Mouse (Mus musculus): ENCODE data around the gene Timm13. TPM values are rescaled to one million over a fixed set of nuclear protein-coding genes. Genes with fewer than 3 reads are reported as not detected.

Gene Timm13
- polyA plus RNA-seq (2015; fragmentation: Nextera tagmentation; extraction: Ambion mirVana): 369 and 379 TPM in 2 replicates

GRCm38 (mm10) chr10:80900318-80901247, at the start of gene Timm13:
Timm13 (minus strand) TSS chr10:80900969.

GRCm38 (mm10) chr10:80929299-80930226, 28.8 kb upstream of the Timm13 start, which contains the start of gene Gadd45b:
Gadd45b (plus strand) TSS chr10:80930073.

GRCm38 (mm10) chr10:80917779-80918434, 17.1 kb upstream of the Timm13 start, which contains the start of gene Lmnb2:
Lmnb2 (minus strand) TSS chr10:80918245.

GRCm38 (mm10) chr10:80871581-80871980, 29.2 kb downstream of the Timm13 start, which contains the start of gene Tmprss9:
Tmprss9 (plus strand) TSS chr10:80871848.

GRCm38 (mm10) chr10:80854913-80855748, 45.6 kb downstream of the Timm13 start, which contains the start of the genes Lsm7 and Sppl2b:
Lsm7 (minus strand) TSS chr10:80855209.
Sppl2b (plus strand) TSS chr10:80855275.

Other genes starting within 250 kb of the Timm13 start
- 50.2 and 59.5 TPM in 2 replicates for gene Btbd2, start 243.9 kb downstream of the Timm13 start, polyA plus RNA-seq (2015; fragmentation: Nextera tagmentation; extraction: Ambion mirVana)
- 42.1 and 50.3 TPM in 2 replicates for gene Mknk2, start 222.9 kb downstream of the Timm13 start, polyA plus RNA-seq (2015; fragmentation: Nextera tagmentation; extraction: Ambion mirVana)
- 18.3 and 26.4 TPM in 2 replicates for gene Mob3a, start 199.0 kb downstream of the Timm13 start, polyA plus RNA-seq (2015; fragmentation: Nextera tagmentation; extraction: Ambion mirVana)
- gene Izumo4, start 198.8 kb downstream of the Timm13 start, polyA plus RNA-seq (2015; fragmentation: Nextera tagmentation; extraction: Ambion mirVana): 20.7 and 36.4 TPM in 2 replicates
- 42.5 and 53.7 TPM in 2 replicates for gene Ap3d1, start 158.7 kb downstream of the Timm13 start, polyA plus RNA-seq (2015; fragmentation: Nextera tagmentation; extraction: Ambion mirVana)
- 6.1 and 11.7 TPM in 2 replicates for gene Dot1l, start 145.8 kb downstream of the Timm13 start, polyA plus RNA-seq (2015; fragmentation: Nextera tagmentation; extraction: Ambion mirVana)
- 40.1 and 44.3 TPM in 2 replicates for gene Sf3a2, start 102.8 kb downstream of the Timm13 start, polyA plus RNA-seq (2015; fragmentation: Nextera tagmentation; extraction: Ambion mirVana)
- 108 and 114 TPM in 2 replicates for gene Plekhj1, start 102.3 kb downstream of the Timm13 start, polyA plus RNA-seq (2015; fragmentation: Nextera tagmentation; extraction: Ambion mirVana)
- gene Amh, start 95.7 kb downstream of the Timm13 start, polyA plus RNA-seq (2015; fragmentation: Nextera tagmentation; extraction: Ambion mirVana): 0.10 and 0.13 TPM in 2 replicates
- gene Jsrp1, start 87.5 kb downstream of the Timm13 start, polyA plus RNA-seq (2015; fragmentation: Nextera tagmentation; extraction: Ambion mirVana): 5.0 and 9.2 TPM in 2 replicates
- 1,421 and 1,451 TPM in 2 replicates for gene Oaz1, start 74.3 kb downstream of the Timm13 start, polyA plus RNA-seq (2015; fragmentation: Nextera tagmentation; extraction: Ambion mirVana)
- 0.48 and 0.68 TPM in 2 replicates for gene Lingo3, start 56.9 kb downstream of the Timm13 start, polyA plus RNA-seq (2015; fragmentation: Nextera tagmentation; extraction: Ambion mirVana)
- gene Lsm7, start 45.8 kb downstream of the Timm13 start, polyA plus RNA-seq (2015; fragmentation: Nextera tagmentation; extraction: Ambion mirVana): 278 and 372 TPM in 2 replicates
- 18.2 and 30.1 TPM in 2 replicates for gene Sppl2b, start 45.7 kb downstream of the Timm13 start, polyA plus RNA-seq (2015; fragmentation: Nextera tagmentation; extraction: Ambion mirVana)
- gene Tmprss9, start 29.1 kb downstream of the Timm13 start, polyA plus RNA-seq (2015; fragmentation: Nextera tagmentation; extraction: Ambion mirVana): 0.12 and 0.24 TPM in 2 replicates
- 8.7 and 10.7 TPM in 2 replicates for gene Lmnb2, start 17.3 kb upstream of the Timm13 start, polyA plus RNA-seq (2015; fragmentation: Nextera tagmentation; extraction: Ambion mirVana)
- 14.3 and 17.2 TPM in 2 replicates for gene Gadd45b, start 29.1 kb upstream of the Timm13 start, polyA plus RNA-seq (2015; fragmentation: Nextera tagmentation; extraction: Ambion mirVana)
- gene Gng7, start 114.0 kb upstream of the Timm13 start, polyA plus RNA-seq (2015; fragmentation: Nextera tagmentation; extraction: Ambion mirVana): 2.3 and 3.8 TPM in 2 replicates
- 1.9 and 4.9 TPM in 2 replicates for gene Diras1, start 124.7 kb upstream of the Timm13 start, polyA plus RNA-seq (2015; fragmentation: Nextera tagmentation; extraction: Ambion mirVana)
- 18.7 and 24.7 TPM in 2 replicates for gene Slc39a3, start 136.5 kb upstream of the Timm13 start, polyA plus RNA-seq (2015; fragmentation: Nextera tagmentation; extraction: Ambion mirVana)
- 110 and 143 TPM in 2 replicates for gene Sgta, start 159.2 kb upstream of the Timm13 start, polyA plus RNA-seq (2015; fragmentation: Nextera tagmentation; extraction: Ambion mirVana)
- gene Thop1, start 169.1 kb upstream of the Timm13 start, polyA plus RNA-seq (2015; fragmentation: Nextera tagmentation; extraction: Ambion mirVana): 22.1 and 33.3 TPM in 2 replicates
- gene Creb3l3, start 197.9 kb upstream of the Timm13 start, polyA plus RNA-seq (2015; fragmentation: Nextera tagmentation; extraction: Ambion mirVana): 6.4 and 8.8 TPM in 2 replicates
- gene Map2k2, start 204.9 kb upstream of the Timm13 start, polyA plus RNA-seq (2015; fragmentation: Nextera tagmentation; extraction: Ambion mirVana): 101 and 150 TPM in 2 replicates
- 38.3 and 48.5 TPM in 2 replicates for gene Zbtb7a, start 234.3 kb upstream of the Timm13 start, polyA plus RNA-seq (2015; fragmentation: Nextera tagmentation; extraction: Ambion mirVana)